Comparison of ENCODE assay signal across 9 mouse cellular contexts in genomic region chrX:157817571-157818206, GRCm38 (mm10). TPM values are rescaled to one million over a fixed set of nuclear protein-coding genes. Genes with fewer than 3 reads are reported as not detected.
DNase-seq lines count a peak whose midpoint lies in the region; ATAC-seq lines count a peak whose summit lies in the region.
"Had no signal": no experiment of that assay in that cellular context is flagged by ENCODE, and none has a peak within 500 bp of the region (broad histone marks: within the 10 kb centered on the region; RNA-seq: fewer than 3 reads in every experiment).

No protein-coding gene starts in this region.

- H3K9me3 ChIP-seq in lung, embryonic 15.5 days: no peaks in the 10 kb centered on the region
- H3K9me3 ChIP-seq in embryonic facial prominence, embryonic 12.5 days: no peaks in the 10 kb centered on the region
- H3K9me3 ChIP-seq in heart, embryonic 14.5 days (ENCODE audit: control insufficient read depth, low read length): no peaks in the 10 kb centered on the region
- no peaks in the 10 kb centered on the region for H3K9me3 ChIP-seq in liver, embryonic 12.5 days (replicated peaks)
- no peaks in the 10 kb centered on the region for H3K9me3 ChIP-seq in stomach, embryonic 14.5 days (ENCODE audit: control insufficient read depth, low read depth, low read length)

- H3K4me2 ChIP-seq in lung, embryonic 15.5 days: peak overlapping the region; percentile 65
- peak overlapping the region; percentile 50 for H3K4me2 ChIP-seq in embryonic facial prominence, embryonic 12.5 days (replicated peaks)
- peak overlapping the region; percentile 80 for H3K4me2 ChIP-seq in heart, embryonic 14.5 days (ENCODE audit: low read length)
- peak overlapping the region; percentile 47 for H3K4me2 ChIP-seq in liver, embryonic 12.5 days
- peak overlapping the region; percentile 47 for H3K4me2 ChIP-seq in stomach, embryonic 14.5 days (replicated peaks; ENCODE audit: low read depth, low read length)

- DNase-seq in lung, postnatal 25 days (ENCODE audit: low spot score): no peak
- DNase-seq in frontal cortex, postnatal 36 days (ENCODE audit: low spot score in 2 of 2): no peak

- 19% methylated on average over 30 of the region's 31 CpGs for WGBS in lung, embryonic 15.5 days
- 25% methylated on average over 31 of the region's 31 CpGs for WGBS in embryonic facial prominence, embryonic 12.5 days
- WGBS in heart, embryonic 14.5 days: 14% methylated on average over 31 of the region's 31 CpGs
- 14% methylated on average over 31 of the region's 31 CpGs for WGBS in liver, embryonic 12.5 days (ENCODE audit: insufficient replicate concordance)
- 26% methylated on average over 30 of the region's 31 CpGs for WGBS in stomach, embryonic 14.5 days

- no peaks in the 10 kb centered on the region for H3K27me3 ChIP-seq in lung, embryonic 15.5 days
- peaks cover 18% of the 10 kb centered on the region; the same call in 1 of the 2 replicates for H3K27me3 ChIP-seq in embryonic facial prominence, embryonic 12.5 days
- H3K27me3 ChIP-seq in heart, embryonic 14.5 days (ENCODE audit: control insufficient read depth, insufficient read depth, low read length): no peaks in the 10 kb centered on the region
- H3K27me3 ChIP-seq in liver, embryonic 12.5 days (replicated peaks): peaks cover 16% of the 10 kb centered on the region; the same call in 1 of the 2 replicates
- H3K27me3 ChIP-seq in stomach, embryonic 14.5 days (ENCODE audit: control insufficient read depth, insufficient read depth, low read length): no peaks in the 10 kb centered on the region

- H3K9ac ChIP-seq in lung, embryonic 15.5 days: no peak overlapping the region
- H3K9ac ChIP-seq in embryonic facial prominence, embryonic 12.5 days: no peak overlapping the region
- peak overlapping the region; percentile 30; the same call in 1 of the 2 replicates for H3K9ac ChIP-seq in heart, embryonic 14.5 days (ENCODE audit: low read length)
- H3K9ac ChIP-seq in liver, embryonic 12.5 days: no peak overlapping the region
- H3K9ac ChIP-seq in stomach, embryonic 14.5 days (replicated peaks; ENCODE audit: low read depth, low read length): no peak overlapping the region
- H3K9ac ChIP-seq: liver, embryonic 14.5 days had no signal

- ATAC-seq in lung, embryonic 15.5 days (ENCODE audit: borderline replicate concordance, extremely low read depth, low FRiP score, low TSS enrichment): peak; percentile 65
- peak; percentile 57; the same call in 1 of the 2 replicates for ATAC-seq in embryonic facial prominence, embryonic 12.5 days (ENCODE audit: insufficient number of reproducible peaks, insufficient read depth, low FRiP score, low TSS enrichment)
- ATAC-seq in heart, embryonic 14.5 days (ENCODE audit: insufficient number of reproducible peaks, insufficient read depth, low FRiP score, low read depth): peak; percentile 50; the same call in 1 of the 2 replicates
- no peak for ATAC-seq in liver, embryonic 12.5 days
- peak; percentile 46; the same call in 1 of the 2 replicates for ATAC-seq in stomach, embryonic 14.5 days (ENCODE audit: insufficient number of reproducible peaks, insufficient read depth, low FRiP score, low read depth)
- no peak for ATAC-seq in inflammation-experienced regulatory T-cells, adult 6 months

- H3K27ac ChIP-seq in lung, embryonic 15.5 days: no peak overlapping the region
- no peak overlapping the region for H3K27ac ChIP-seq in embryonic facial prominence, embryonic 12.5 days
- no peak overlapping the region for H3K27ac ChIP-seq in heart, embryonic 14.5 days (replicated peaks in 1 of 2; ENCODE audit: control insufficient read depth in 1 of 2, insufficient read depth in 1 of 2, low read depth in 2 of 2, low read length in 2 of 2)
- no peak overlapping the region for H3K27ac ChIP-seq in liver, embryonic 12.5 days
- H3K27ac ChIP-seq in stomach, embryonic 14.5 days (ENCODE audit: low read length): no peak overlapping the region
- H3K27ac ChIP-seq: liver, embryonic 14.5 days had no signal

- peak overlapping the region; percentile 27 for H3K4me3 ChIP-seq in lung, embryonic 15.5 days
- H3K4me3 ChIP-seq in embryonic facial prominence, embryonic 12.5 days: peak overlapping the region; percentile 12
- H3K4me3 ChIP-seq in heart, embryonic 14.5 days (ENCODE audit: control insufficient read depth in 1 of 2, insufficient read depth in 1 of 2, low read depth in 1 of 2, low read length in 2 of 2): peak overlapping the region; percentile 34 to 37
- H3K4me3 ChIP-seq in liver, embryonic 12.5 days: no peak overlapping the region
- peak overlapping the region; percentile 12; the same call in 1 of the 2 replicates for H3K4me3 ChIP-seq in stomach, embryonic 14.5 days (ENCODE audit: low read depth, low read length)

- 0 out of 2 replicates have a peak, but pooled peaks cover 4% of the 10 kb centered on the region for H3K4me1 ChIP-seq in lung, embryonic 15.5 days
- H3K4me1 ChIP-seq in embryonic facial prominence, embryonic 12.5 days: no peaks in the 10 kb centered on the region
- no peaks in the 10 kb centered on the region; a peak in 1 of 4 replicates for H3K4me1 ChIP-seq in heart, embryonic 14.5 days (ENCODE audit: control insufficient read depth in 2 of 2, insufficient read depth in 2 of 2, low read length in 2 of 2)
- no peaks in the 10 kb centered on the region for H3K4me1 ChIP-seq in liver, embryonic 12.5 days
- no peaks in the 10 kb centered on the region for H3K4me1 ChIP-seq in stomach, embryonic 14.5 days (ENCODE audit: control insufficient read depth, insufficient read depth, low read length)

- no peaks in the 10 kb centered on the region for H3K36me3 ChIP-seq in lung, embryonic 15.5 days
- no peaks in the 10 kb centered on the region for H3K36me3 ChIP-seq in embryonic facial prominence, embryonic 12.5 days
- H3K36me3 ChIP-seq in heart, embryonic 14.5 days (ENCODE audit: control insufficient read depth, insufficient read depth, low read length): no peaks in the 10 kb centered on the region
- H3K36me3 ChIP-seq in liver, embryonic 12.5 days: no peaks in the 10 kb centered on the region
- no peaks in the 10 kb centered on the region for H3K36me3 ChIP-seq in stomach, embryonic 14.5 days (ENCODE audit: control insufficient read depth, insufficient read depth, low read length)

RNA-seq across cellular contexts. Expression of gene Klhl34, which starts 0.5 kb away (rescaled TPM):
- polyA plus RNA-seq in lung, embryonic 15.5 days (2015; fragmentation: Nextera tagmentation; extraction: Ambion mirVana): 1.0 and 1.2 TPM in 2 replicates
- polyA plus RNA-seq in embryonic facial prominence, embryonic 12.5 days (2016; fragmentation: Nextera tagmentation; extraction: Ambion mirVana): 2.3 TPM in 2 replicates
- polyA plus RNA-seq in heart, embryonic 14.5 days (2014; fragmentation: Nextera tagmentation; extraction: Ambion mirVana): 0.13 and 0.27 TPM in 2 replicates
- polyA plus RNA-seq in liver, embryonic 12.5 days (2016; fragmentation: Nextera tagmentation; extraction: Ambion mirVana): not detected in 2 replicates
- 0.91 and 1.4 TPM in 2 replicates for polyA plus RNA-seq in stomach, embryonic 14.5 days (2014; fragmentation: Nextera tagmentation; extraction: Ambion mirVana)
- polyA plus RNA-seq in inflammation-experienced regulatory T-cells, adult 6 months (2017; shearing (Covaris generic)): not detected
- polyA plus RNA-seq: liver, embryonic 14.5 days had no signal

Comparison
In these comparisons a context has a peak if more than half of its experiments do, and no peak if none do; other contexts are left out.
1. ATAC-seq: peak in lung, embryonic 15.5 days (single experiment), embryonic facial prominence, embryonic 12.5 days (single experiment), heart, embryonic 14.5 days (single experiment) and stomach, embryonic 14.5 days (single experiment); none in liver, embryonic 12.5 days (single experiment) and inflammation-experienced regulatory T-cells, adult 6 months (single experiment).
2. Peak in every context shown above with its lines, with median percentiles within 50 percentile points of each other: H3K4me2 ChIP-seq.